Mouse (Mus musculus) adrenal gland (tissue): ENCODE measurements around the gene Pced1b.
"Not testable (repeated sequence)": the region's sequence is repeated elsewhere in the genome, so short reads cannot be mapped to it uniquely, and the experiment has no call there.

Experiments used
- intact Hi-C: fragments of 180-260 bp; cut with DNase I; formaldehyde crosslinking; loops from one replicate; pipeline ENCODE4 v1.15.1; 2025

Gene Pced1b

DNA sequence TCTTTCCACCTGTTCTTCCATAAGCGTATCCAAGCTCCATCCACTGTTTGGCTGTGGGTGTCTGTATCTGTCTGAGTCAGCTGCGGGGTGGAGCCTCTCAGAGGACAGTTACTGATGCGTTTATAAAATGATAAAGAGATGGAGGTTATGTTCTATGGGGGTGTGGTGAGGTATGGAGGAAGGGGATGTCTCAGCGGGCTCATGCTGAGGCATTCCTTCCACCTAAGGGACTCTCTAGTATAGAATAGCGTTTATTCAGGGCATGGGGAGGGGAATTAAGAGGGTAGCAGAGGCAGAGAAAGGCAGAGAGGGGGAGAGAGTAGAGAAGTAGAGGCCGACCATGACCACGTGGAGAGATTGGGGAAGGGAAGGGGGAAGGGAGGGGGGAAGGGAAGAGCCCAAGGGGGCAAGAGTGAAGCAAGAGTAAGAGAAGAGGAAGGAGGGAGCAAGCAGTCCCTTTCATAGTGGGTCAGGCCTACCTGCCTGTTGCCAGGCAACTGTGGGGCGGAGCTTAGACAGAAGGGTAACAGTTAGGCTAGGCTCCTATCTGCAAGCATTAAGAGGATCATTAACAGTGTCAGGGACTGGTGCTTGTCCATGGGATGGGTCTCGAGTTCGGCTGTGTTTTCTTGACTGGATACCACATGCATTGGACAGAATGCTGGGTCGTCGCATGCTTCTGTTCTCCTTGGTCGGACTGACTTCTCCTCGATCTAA lies 90.9 kb downstream of the Pced1b start:
- intact Hi-C loops: no loop called here

DNA sequence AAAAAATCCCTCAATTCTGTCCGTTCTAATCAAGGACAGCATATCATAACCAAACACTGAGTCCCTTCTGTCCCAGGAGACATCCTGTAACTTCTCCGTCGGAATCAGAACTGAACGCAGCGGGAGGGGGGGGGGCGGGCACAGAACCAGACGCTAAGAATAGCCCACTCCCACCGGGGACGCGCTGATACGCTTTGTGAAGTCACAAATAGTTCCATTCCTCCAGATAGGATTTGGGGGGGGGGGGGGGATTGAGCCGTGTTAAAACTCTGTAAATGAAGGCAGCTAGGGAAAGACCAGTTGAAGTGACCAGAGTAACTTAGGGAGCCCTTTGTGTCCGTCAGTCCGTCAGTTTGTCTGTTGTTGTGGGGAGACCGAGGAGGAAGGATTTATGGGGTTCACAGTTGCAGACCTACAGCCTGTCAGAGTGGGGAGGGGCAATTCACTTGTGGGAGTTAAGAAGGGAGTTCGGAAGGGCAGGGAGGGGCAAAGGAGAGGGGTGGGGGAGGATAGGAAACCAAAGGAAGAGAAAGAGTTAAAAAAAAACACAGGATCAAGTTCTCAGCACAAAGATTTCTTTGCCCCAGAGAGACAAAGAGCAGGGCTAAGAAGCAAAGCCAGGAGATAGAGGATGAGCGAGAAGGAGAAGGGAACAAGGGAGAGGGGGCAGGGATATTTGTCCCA lies 91.6 kb downstream of the Pced1b start:
- intact Hi-C loops: no loop called here

DNA sequence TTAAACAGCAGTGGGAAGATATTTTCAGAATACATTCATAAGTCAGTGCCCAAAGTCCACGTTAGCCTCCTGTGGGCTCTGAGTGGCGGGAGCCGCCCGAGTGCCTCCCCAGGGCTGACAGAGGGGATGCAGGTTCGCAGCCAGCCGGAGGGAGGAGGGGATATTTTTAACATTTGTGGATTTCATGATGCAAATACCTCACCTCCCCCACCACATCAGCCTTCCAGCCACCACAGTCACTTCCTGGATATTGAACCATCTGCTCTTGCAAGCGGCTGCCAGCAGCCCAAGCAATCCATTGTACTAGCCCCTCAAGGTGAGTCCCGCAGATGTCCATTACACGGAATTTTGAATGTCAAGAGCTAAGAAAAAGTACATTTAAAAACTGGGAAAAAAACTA lies 95.4 kb downstream of the Pced1b start:
- intact Hi-C loops: no loop called here

DNA sequence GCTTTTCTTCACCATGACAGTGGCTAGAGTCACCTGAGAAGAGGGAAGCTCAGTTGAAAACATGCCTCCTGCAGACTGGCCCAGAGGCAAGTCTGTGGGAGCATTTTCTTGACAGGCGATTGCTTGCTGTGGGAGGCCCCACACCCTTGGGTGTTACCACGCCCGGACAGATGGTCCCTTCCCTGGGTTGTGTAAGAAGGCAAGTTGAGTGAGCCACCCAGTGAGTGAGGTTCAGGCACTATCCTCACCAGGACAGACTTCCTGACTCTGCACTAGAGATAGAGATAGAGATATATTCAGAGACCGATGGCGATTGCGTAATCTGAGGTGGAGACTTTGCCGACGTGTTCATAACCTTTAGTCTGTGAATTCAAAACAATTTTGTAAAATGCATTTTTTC lies 96.0 kb downstream of the Pced1b start:
- intact Hi-C loops: no loop called here

DNA sequence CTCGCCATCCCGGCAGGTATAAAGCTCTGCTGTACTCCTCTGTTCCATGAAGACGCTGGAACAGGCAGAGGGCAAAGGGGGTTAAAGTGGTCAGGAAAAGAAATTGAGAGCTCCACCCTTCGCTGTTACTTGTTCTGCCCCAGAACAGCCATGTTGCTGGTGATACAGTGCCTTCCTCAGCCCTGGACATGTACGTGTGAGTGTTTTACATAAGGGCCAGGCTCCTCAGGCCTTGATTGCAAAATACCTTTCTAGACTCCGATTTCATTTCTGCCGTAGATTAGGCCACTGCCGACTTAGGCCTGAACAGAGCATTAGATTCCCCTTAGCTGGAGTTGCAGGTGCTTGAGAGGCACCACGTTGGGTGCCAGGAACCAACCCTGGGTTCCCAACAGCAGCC lies 97.0 kb downstream of the Pced1b start:
- intact Hi-C loops: no loop called here

DNA sequence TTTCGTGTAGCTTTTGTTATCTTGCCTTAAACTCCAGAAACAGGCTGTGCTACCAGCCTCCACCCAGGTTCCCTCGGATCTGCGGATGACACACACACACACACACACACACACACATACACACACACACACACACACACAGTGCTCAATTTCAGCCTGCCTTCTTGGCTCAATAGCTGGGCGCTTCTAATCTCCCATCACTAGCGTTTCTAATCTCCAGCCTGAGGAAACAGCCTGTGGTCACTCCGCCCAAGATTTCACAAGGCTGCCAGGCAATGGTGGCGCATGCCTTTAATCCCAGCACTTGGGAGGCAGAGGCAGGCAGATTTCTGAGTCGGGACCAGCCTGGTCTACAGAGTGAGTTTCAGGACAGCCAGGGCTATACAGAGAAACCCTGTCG lies 98.2 kb downstream of the Pced1b start:
- intact Hi-C loops: no loop called here

DNA sequence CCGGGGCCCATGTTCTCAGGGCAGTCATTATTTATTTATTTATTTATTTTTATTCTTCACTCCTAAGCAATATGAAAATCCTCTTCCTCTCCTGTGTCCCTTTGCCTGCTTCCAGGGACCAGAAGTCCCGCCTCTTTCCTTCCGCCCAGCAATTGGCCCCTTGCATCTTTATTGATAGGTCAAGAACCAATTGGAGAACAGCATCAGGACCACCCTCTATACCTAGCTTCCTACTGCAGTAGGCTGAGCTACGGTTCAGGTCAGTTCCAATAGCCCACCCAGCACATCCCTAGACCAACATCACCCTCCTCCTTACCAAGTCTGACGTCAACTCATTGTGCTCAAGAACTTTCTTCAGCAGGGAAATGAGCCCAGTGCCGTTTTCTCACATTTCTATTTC lies 99.0 kb downstream of the Pced1b start:
- intact Hi-C loops: no loop called here

DNA sequence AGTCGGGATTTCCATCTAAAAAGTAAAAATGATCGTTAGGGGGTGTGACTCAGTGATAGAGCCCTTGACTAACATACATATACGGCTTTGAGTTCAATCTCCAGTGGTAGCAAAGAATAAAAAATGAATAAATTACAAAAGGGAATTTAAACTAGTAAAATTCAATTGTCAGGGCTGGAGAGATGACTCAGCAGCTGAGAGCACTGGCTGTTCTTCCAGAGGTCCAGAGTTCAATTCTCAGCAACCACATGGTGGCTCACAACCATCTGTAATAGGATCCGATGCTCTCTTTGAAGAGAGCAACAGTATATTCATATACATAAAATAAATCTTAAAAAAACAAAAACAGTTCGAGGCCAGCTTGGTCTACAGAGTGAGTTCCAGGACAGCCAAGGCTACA lies 99.5 kb downstream of the Pced1b start:
- intact Hi-C loops: no loop called here

DNA sequence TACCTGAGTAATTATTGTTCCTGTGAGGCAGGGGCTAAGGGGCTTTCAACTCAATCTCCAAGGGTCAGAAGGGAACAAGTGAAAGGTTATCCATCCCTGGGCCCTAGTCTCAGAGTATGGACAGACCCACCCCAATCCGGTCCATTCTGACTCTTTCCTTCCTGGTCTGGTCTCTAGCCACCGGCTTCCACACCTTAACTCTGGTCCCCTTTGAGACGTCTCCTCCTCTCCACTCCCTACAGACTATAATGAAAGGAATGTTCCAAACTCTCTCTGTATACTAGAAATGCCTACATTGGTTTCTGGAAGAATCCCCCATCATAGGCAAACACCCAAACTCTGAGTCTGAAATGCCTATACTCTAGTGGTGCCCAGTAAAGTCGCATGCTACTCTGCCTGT lies 100.0 kb downstream of the Pced1b start:
- intact Hi-C loops: no loop called here

DNA sequence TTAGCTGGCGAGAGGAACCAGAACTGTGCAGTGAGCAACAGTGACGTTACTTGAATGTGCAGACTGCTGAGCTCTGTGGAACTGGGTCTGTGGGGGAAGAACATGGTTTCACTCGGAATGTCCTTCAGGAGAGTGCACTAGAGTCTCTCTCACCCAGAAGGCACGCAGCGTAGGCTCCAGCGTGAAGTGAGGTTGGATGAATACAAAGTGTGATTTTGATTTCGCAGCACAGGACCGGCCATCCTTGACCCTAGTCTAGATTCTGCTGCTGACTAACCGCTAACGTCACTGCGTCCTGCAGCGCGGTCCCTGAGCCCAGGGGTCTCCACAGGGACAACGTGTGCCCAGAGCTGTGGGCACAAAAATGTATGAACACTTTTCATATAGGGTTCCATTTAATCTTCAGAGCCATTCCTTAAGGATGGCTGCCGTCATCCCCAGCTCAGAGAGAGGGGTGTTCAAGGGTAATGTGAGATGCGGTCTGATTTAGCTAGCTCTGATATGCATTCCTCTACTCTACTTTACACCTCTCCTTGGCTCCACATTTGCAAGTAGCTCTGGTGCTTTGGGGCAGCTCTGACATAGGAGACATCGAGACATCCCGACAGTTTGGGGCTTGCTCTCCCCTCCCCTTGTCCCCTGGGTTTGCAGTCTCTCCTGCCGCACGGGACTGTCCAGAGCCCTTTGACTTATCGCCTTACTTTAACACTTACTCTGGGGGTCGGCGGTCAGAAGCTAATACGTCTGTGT lies 101.8 kb downstream of the Pced1b start:
- intact Hi-C loops: no loop called here

DNA sequence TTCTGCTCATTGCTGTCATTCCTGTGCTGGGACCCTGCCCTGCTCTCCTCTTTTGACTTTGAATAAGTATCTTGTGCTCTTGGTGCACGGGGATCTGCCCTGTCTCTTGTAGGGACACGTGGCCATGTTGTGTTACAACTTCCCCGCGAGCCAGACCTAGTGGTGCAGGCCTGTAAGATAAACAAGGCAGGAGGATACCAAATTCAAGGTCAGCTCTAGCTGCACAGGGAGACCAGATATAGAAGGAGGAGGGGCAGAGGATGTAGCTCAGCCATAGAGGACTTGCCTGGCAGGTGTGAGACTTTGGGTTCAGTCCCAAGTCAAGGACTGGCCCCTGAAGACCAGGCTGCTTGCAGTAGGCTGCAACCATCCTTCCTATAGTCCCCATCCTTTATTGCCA lies 103.6 kb downstream of the Pced1b start:
- intact Hi-C loops: no loop called here

DNA sequence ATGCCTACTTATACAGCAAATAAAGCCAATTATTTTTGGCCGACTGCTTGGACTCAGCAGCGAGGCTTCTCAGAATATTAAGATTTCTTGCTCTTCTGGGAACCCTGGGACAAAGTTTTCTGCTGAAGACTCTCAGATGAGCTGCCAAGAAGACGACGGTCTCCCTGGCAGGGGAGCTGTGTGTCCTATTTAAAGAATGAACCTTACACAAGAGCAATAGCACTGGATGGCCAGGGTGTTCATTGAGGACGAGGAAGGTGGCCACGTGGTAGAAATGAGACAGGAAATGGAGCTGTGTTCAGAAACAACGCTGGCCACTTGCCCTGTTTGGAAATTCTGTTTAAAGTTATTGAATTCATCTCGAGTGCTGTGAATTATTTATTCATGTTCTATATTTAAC lies 104.1 kb downstream of the Pced1b start:
- intact Hi-C loops: no loop called here

DNA sequence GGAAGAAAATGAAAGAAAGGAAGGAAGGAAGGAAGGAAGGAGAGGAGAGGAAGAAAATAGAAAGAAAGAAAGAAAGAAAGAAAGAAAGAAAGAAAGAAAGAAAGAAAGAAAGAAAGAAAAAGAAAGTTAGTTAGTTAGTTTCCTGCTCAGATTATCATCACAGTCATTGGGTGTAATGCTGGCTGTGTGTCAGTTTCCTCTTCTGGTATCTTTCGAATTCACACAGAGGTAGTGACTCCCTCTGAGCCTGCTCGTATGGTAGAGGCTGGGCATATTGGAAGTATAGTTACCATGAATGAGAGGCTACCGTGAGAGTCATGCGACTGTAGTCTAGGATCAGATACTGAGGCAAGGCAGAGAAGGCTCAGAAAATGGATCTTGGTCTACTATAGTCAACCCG lies 104.8 kb downstream of the Pced1b start:
- intact Hi-C loops: no loop called here

DNA sequence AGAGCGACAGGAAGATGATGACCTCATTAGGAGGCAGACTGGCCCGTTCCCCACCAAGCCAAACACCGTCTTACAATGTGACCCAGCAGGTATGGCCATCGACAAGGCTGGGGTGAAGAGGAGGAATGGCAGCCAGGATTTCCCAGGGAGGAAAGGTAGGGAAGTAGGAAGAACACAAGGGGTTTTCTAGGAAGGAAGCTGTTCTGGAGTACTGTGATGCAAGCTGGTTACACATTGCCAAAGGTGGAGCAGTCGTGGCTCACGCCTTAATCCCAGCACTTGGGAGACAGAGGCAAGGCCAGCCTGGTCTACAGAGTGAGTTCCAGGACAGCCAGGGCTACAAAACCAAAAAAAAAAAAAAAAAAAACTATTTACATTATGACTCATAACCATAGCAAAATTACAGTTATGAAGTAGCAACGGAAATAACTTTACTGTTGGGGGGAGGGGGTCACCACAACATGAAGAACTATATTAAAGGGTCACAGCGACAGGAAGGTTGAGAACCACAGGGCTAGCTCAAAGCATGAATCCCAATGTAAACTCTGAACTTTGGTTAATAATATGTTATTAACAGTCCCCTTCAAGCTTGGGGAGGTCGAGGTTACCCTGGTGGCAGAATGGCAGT lies 108.9 kb downstream of the Pced1b start:
- intact Hi-C loops: no loop called here

DNA sequence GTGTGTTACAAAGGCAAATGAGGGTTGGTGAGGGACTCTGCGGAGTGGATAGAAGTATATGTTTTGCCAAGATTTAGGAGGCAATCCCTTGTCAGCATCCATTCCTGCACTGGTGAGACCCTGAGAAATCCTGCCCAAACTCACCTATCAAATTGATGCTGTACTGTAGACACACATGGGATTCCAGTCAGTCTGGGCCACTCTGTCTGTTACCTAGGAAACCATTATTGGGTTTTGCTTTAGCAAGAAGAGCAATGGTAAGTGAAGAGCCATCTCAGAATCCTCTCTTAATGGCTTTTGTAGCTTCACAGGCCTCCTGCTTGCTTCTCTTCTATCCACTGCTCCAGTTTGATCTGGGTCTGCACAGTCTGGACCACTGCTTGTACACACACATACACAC lies 110.1 kb downstream of the Pced1b start:
- intact Hi-C loops: no loop called here

DNA sequence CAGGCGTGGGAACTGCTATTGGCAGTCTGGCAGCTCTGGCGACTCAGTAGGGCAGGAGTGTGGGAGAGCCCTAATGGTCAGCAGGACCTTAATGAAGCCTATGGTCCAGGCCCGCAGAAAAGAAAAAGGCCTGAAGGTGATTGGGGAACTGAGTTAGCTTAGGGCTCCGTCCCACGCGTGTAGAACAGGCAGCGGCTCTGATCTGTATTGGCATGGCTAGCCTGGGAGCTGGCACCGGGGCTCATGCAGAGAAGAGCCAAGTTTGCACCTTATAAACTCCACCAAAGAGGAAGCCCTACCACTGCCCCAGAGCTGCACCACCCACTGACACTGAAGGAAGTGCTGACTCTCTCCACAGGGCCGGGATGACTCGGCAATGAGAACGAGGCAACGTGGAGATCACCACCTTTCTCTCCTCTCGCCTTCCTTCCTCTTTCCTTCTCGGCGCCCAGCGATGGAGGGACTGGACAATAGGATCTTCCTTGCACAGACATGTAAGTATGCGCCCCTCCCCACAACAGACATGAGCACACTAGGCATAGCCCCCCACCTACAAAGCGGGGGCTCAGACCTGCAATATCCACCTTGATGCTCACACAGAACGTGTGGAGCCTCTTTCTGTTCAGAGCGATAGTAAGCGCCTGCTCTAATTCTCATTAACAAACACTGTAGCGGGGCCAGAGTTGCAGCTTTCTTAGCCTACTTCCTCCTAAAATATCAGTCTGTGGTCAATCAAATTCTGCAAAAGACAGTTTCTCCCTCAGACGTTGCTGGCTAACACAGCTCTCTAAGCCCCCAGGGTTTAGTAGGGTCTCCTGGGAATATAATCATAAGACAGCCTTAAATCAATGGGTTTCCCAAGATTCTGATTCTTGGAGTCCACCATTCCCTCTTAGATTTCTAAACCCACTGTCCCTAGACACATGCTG lies 114.2 kb downstream of the Pced1b start:
- intact Hi-C loops: no loop called here

DNA sequence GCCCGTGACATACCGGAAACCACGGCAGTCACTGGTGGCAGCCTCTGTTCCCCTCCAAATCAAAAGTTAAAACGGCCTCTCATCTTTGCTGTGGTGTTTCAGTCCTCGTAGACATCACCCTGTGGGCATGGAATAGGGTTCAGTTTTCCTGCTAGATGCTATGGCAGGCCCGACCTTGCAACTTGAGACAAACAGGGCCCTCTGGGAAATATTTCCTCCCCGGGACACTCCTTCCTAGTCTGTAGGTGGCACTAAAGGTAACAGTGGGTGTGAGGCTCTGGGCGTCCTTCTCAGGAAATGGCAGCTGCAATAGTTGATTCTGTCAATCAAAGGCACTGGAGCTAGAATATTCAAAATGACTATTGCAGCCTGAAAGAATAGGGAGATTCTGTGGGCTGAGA lies 114.9 kb downstream of the Pced1b start:
- intact Hi-C loops: no loop called here

DNA sequence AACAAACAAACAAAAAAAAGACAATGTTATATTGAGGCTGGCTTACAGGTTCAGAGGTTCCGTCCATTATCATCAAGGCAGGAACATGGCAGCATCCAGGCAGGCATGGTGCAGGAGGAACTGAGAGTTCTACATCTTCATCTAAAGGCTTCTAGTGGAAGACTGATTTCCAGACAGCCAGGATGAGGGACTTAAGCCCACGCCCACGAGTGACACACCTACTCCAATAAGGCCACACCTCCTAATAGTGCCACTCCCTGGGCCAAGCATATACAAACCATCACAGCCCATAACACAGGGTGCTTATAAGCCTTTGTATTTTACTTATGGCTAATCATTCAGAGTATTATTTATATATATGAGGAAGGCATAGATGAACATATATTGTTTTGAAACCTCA lies 117.4 kb downstream of the Pced1b start:
- intact Hi-C loops: not testable (repeated sequence)

DNA sequence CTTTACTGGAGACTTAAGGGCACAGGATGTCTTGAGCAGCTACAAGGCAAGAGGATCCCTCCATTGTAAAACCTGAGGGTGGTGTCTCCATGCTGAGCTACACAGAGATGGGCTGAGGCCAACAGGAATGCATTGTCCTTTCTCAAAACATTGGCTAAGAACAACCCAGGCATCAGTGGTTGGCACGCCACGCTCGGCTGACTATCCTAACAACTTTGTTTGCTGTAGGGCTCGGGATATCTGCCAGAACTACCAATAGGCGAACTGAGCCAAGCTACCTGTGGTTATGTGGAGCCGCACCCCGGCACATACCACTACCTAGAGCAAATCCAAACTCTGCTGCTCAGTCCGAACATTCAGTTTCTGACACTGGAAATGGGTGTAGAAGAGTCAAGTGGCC lies 118.1 kb downstream of the Pced1b start:
- intact Hi-C loops: no loop called here

DNA sequence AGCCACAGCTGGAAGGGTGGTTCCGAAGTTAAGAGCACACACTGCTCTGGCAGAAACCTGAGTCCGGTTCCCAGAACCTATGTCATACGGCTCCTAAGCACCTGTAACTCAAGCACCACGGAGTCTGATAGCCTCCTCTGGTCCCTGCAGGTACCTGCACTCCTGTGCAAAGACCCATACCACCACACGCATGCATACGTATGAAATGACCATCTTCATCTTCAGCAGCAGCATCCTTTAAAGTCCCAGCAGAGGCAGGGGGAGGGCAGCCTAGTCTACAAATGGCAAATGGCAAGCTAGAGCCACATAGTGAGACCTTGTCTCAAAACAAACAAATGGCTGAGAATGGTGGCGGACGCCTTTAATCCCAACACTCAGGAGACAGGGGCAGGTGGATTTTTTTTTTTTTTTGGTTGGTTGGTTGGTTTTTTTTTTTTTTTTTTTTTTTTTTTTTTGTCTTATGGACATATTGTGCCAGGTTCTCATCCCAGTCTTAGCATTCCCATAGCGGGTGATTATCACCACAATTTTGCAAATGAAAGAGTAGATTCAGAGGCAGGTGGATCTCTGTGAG lies 121.2 kb downstream of the Pced1b start:
- intact Hi-C loops: no loop called here

DNA sequence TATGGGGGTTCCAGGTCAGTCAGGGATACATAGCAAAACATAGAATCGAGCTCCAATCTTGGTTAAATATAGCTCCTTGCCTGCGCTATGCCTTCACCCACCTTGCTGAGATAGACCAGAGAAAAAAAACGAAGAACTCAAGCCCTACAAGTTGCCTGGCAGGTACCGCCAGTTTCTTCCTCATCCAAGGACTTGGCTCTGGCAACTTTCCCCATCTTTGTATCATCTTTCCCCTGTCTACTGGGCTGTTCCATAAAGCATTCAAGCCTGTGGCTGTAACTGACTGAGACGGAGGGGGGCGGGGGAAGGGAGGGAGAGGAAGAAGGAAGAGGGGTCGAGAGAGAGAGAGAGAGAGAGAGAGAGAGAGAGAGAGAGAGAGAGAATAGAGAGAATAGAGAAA lies 121.7 kb downstream of the Pced1b start:
- intact Hi-C loops: no loop called here
